Mouse (Mus musculus) intestine, postnatal 0 days (tissue): ENCODE data around the gene Qtrt2. TPM values are rescaled to one million over a fixed set of nuclear protein-coding genes. Genes with fewer than 3 reads are reported as not detected.

Experiments
- ATAC-seq: fragments of 200-750 bp; cut with Nextera tagmentation; 2 replicates; pipeline ENCODE4 v1.8.0; 2017; ENCODE audit warnings: mild to moderate bottlenecking, moderate TSS enrichment, moderate library complexity
- H3K27ac ChIP-seq: fragments of 300-500 bp; sonication (generic); 2 replicates; pipeline ENCODE4 v1.5.1; 2014; ENCODE audit warnings: mild to moderate bottlenecking, low read depth, low read length, moderate library complexity
- H3K27me3 ChIP-seq: fragments of 300-500 bp; sonication (generic); replicated peaks from 2 replicates; pipeline ENCODE4 v1.6.1; 2014; ENCODE audit warnings: low read length, mixed read lengths; ENCODE audit not compliant: control insufficient read depth, insufficient read depth
- H3K36me3 ChIP-seq: fragments of 300-500 bp; sonication (generic); 2 replicates; pipeline ENCODE4 v1.6.1; 2014; ENCODE audit warnings: mild to moderate bottlenecking, moderate library complexity; ENCODE audit not compliant: control insufficient read depth, insufficient read depth
- H3K4me1 ChIP-seq: fragments of 300-500 bp; sonication (generic); replicated peaks from 2 replicates; pipeline ENCODE4 v1.6.1; 2014; ENCODE audit warnings: antibody characterized with exemption, low read length, mixed read lengths; ENCODE audit not compliant: control insufficient read depth, insufficient read depth
- H3K4me2 ChIP-seq: fragments of 300-500 bp; sonication (generic); replicated peaks from 2 replicates; pipeline ENCODE4 v1.6.1; 2014; ENCODE audit warnings: low read depth, mild to moderate bottlenecking, moderate library complexity
- H3K4me3 ChIP-seq: fragments of 300-500 bp; sonication (generic); 2 replicates; pipeline ENCODE4 v1.5.1; 2014; ENCODE audit warnings: low read depth, low read length
- H3K9ac ChIP-seq: fragments of 300-500 bp; sonication (generic); 2 replicates; pipeline ENCODE4 v1.6.1; 2014; ENCODE audit warnings: mild to moderate bottlenecking, low read depth, low read length
- H3K9me3 ChIP-seq: fragments of 300-500 bp; sonication (generic); 2 replicates; pipeline ENCODE4 v1.6.1; 2016; ENCODE audit warnings: mixed run types; ENCODE audit not compliant: control insufficient read depth
- CTCF ChIP-seq: sonication (generic); IDR thresholded peaks from 2 replicates; pipeline ENCODE4 v1.5.1; 2016; ENCODE audit warnings: low read depth, mild to moderate bottlenecking, control low read depth, antibody characterized with exemption, moderate library complexity
- WGBS: fragments of 180-500 bp; shearing (Covaris S2); extraction: QIAGEN DNeasy Blood & Tissue Kit; methylation state at CpG from one replicate; pipeline ENCODE4 v1.1.7; 2014; 5-methylcytosine and 5-hydroxymethylcytosine counted together
- polyA plus RNA-seq: library from polyadenylated mRNA; unstranded; fragments of >200 nt; fragmentation: Nextera tagmentation; extraction: Ambion mirVana; gene quantifications from 2 replicates; pipeline ENCODE4 v1.2.1, GENCODE M21; 2015

Qtrt2 gene
- polyA plus RNA-seq, 1 experiment from 2014 or later = 7.0 TPM

GRCm38 (mm10) chr16:43918867-43919266 lies 7.7 kb downstream of the Qtrt2 start:
- ATAC-seq = no peak
- Histone ChIP-seq H3K4me1 (no peaks in the 10 kb centered on the region), H3K4me2 (no peak overlapping the region), H3K4me3 (no peak overlapping the region), H3K9me3 (no peaks in the 10 kb centered on the region), H3K27me3 (no peaks in the 10 kb centered on the region), H3K27ac (no peak overlapping the region), H3K36me3 (no peaks in the 10 kb centered on the region), H3K9ac (no peak overlapping the region)
- TF ChIP-seq CTCF = no peak
- 75% methylated on average over 3 of the region's 3 CpGs for WGBS

- no peak overlapping the region for H3K4me2 ChIP-seq
- no peak for ATAC-seq
- WGBS = 88% methylated on average over 2 of the region's 2 CpGs
- no peaks in the 10 kb centered on the region for H3K4me1 ChIP-seq
- H3K27me3 ChIP-seq = no peaks in the 10 kb centered on the region
- H3K27ac ChIP-seq = no peak overlapping the region
- no peaks in the 10 kb centered on the region for H3K9me3 ChIP-seq
- H3K4me3 ChIP-seq = no peak overlapping the region
- peaks cover 31% of the 10 kb centered on the region for H3K36me3 ChIP-seq
- H3K9ac ChIP-seq = no peak overlapping the region
- TF ChIP-seq CTCF = peak; percentile 47
These were observed 17.7 kb downstream of the Qtrt2 start for GRCm38 (mm10) chr16:43908881-43909280.

- Histone ChIP-seq H3K9ac (no peak overlapping the region), H3K9me3 (no peaks in the 10 kb centered on the region), H3K27me3 (no peaks in the 10 kb centered on the region), H3K27ac (no peak overlapping the region), H3K4me1 (no peaks in the 10 kb centered on the region), H3K36me3 (no peaks in the 10 kb centered on the region), H3K4me3 (no peak overlapping the region), H3K4me2 (no peak overlapping the region)
- no peak for ATAC-seq
- no peak for TF ChIP-seq CTCF
These were observed 26.0 kb downstream of the Qtrt2 start for GRCm38 (mm10) chr16:43900571-43900970.

- no peaks in the 10 kb centered on the region for H3K9me3 ChIP-seq
- no peak for ATAC-seq
- no peaks in the 10 kb centered on the region for H3K36me3 ChIP-seq
- H3K4me2 ChIP-seq = no peak overlapping the region
- H3K27ac ChIP-seq = no peak overlapping the region
- TF ChIP-seq CTCF = no peak
- no peak overlapping the region for H3K9ac ChIP-seq
- no peaks in the 10 kb centered on the region for H3K4me1 ChIP-seq
- no peaks in the 10 kb centered on the region for H3K27me3 ChIP-seq
- H3K4me3 ChIP-seq = no peak overlapping the region
- 52% methylated on average over 4 of the region's 4 CpGs for WGBS
These were observed 26.5 kb downstream of the Qtrt2 start for GRCm38 (mm10) chr16:43900138-43900537.

GRCm38 (mm10) chr16:43894501-43894900 lies 32.1 kb downstream of the Qtrt2 start:
- Histone ChIP-seq H3K36me3 (no peaks in the 10 kb centered on the region), H3K9ac (no peak overlapping the region), H3K9me3 (no peaks in the 10 kb centered on the region), H3K4me3 (no peak overlapping the region), H3K4me2 (no peak overlapping the region), H3K27me3 (no peaks in the 10 kb centered on the region), H3K4me1 (no peaks in the 10 kb centered on the region), H3K27ac (no peak overlapping the region)
- WGBS = 88% methylated on average over 8 of the region's 8 CpGs
- TF ChIP-seq CTCF = no peak
- no peak for ATAC-seq

GRCm38 (mm10) chr16:43890747-43891336 lies 35.8 kb downstream of the Qtrt2 start:
- 73% methylated on average over 4 of the region's 4 CpGs for WGBS
- Histone ChIP-seq H3K4me3 (no peak overlapping the region), H3K27me3 (no peaks in the 10 kb centered on the region), H3K9me3 (no peaks in the 10 kb centered on the region), H3K36me3 (no peaks in the 10 kb centered on the region), H3K4me2 (peak overlapping the region; percentile 69), H3K27ac (no peak overlapping the region), H3K9ac (0 out of 2 replicates have a peak overlapping the region, but pooled peaks have one; percentile 52), H3K4me1 (no peaks in the 10 kb centered on the region)
- ATAC-seq = no peak
- no peak for TF ChIP-seq CTCF

GRCm38 (mm10) chr16:43890005-43890336 lies 36.6 kb downstream of the Qtrt2 start:
- peak; percentile 98 for ATAC-seq
- Histone ChIP-seq H3K27me3 (no peaks in the 10 kb centered on the region), H3K4me2 (peak overlapping the region; percentile 69), H3K9me3 (no peaks in the 10 kb centered on the region), H3K36me3 (no peaks in the 10 kb centered on the region), H3K4me1 (no peaks in the 10 kb centered on the region), H3K4me3 (peak overlapping the region; percentile 54), H3K27ac (no peak overlapping the region), H3K9ac (peak overlapping the region; percentile 52)
- 0% methylated on average over 9 of the region's 9 CpGs for WGBS
- TF ChIP-seq CTCF = peak; percentile 76
